In genomic region chr16:38287357-38287756, GRCm38 (mm10) we compare ENCODE assay signal across 20 mouse cellular contexts. TPM values are rescaled to one million over a fixed set of nuclear protein-coding genes. Genes with fewer than 3 reads are reported as not detected.
DNase-seq lines count a peak whose midpoint lies in the region; ATAC-seq and TF ChIP-seq lines count a peak whose summit lies in the region.
"Had no signal": no experiment of that assay in that cellular context is flagged by ENCODE, and none has a peak within 500 bp of the region (broad histone marks: within the 10 kb centered on the region; RNA-seq: fewer than 3 reads in every experiment).

No protein-coding gene starts in this region.

- WGBS in liver, adult 2 months: 24% methylated on average over 6 of the region's 6 CpGs
- WGBS in liver, embryonic 14.5 days (ENCODE audit: insufficient replicate concordance): 56% methylated on average over 6 of the region's 6 CpGs
- WGBS in small intestine, adult 2 months: 56% methylated on average over 6 of the region's 6 CpGs

- H3K9ac ChIP-seq in liver, adult 2 months (ENCODE audit: low read depth, low read length): peak overlapping the region; percentile 52; the same call in 1 of the 2 replicates
- no peak overlapping the region for H3K9ac ChIP-seq in liver, embryonic 14.5 days (replicated peaks)
- H3K9ac ChIP-seq: heart, embryonic 12.5 days; hindbrain, embryonic 15.5 days had no signal

- TF ChIP-seq EP300 in liver, embryonic 14.5 days (IDR thresholded peaks at IDR 0.05; ENCODE audit: low read depth): no peak

- no peaks in the 10 kb centered on the region for H3K9me3 ChIP-seq in liver, embryonic 14.5 days (ENCODE audit: control insufficient read depth, low read length)
- H3K9me3 ChIP-seq: embryonic facial prominence, embryonic 10.5 days; heart, embryonic 12.5 days; hindbrain, embryonic 10.5 days; hindbrain, embryonic 15.5 days had no signal

- ATAC-seq in liver, embryonic 14.5 days (ENCODE audit: insufficient read depth): peak; percentile 44
- no peak for ATAC-seq in megakaryocyte progenitor cell, adult 5-6 weeks (replicated peaks; ENCODE audit: poor library complexity)
- ATAC-seq: forebrain, embryonic 14.5 days had no signal

- TF ChIP-seq POLR2A in liver, adult 2 months (IDR thresholded peaks at IDR 0.05; ENCODE audit: extremely low read depth, insufficient read depth, low read length): no peak
- TF ChIP-seq POLR2A in small intestine, adult 2 months (IDR thresholded peaks at IDR 0.05; ENCODE audit: low read depth, low read length): no peak

- H3K4me2 ChIP-seq in liver, embryonic 14.5 days (ENCODE audit: low read depth): no peak overlapping the region; the same call in 1 of the 2 replicates
- H3K4me2 ChIP-seq: heart, embryonic 12.5 days; hindbrain, embryonic 15.5 days had no signal

- TF ChIP-seq CTCF in liver, adult 2 months (IDR thresholded peaks at IDR 0.05; ENCODE audit: low read depth, low read length): no peak
- no peak for TF ChIP-seq CTCF in liver, embryonic 14.5 days (IDR thresholded peaks at IDR 0.05; ENCODE audit: low read depth)
- no peak for TF ChIP-seq CTCF in small intestine, adult 2 months (IDR thresholded peaks at IDR 0.05; ENCODE audit: extremely low read depth, insufficient read length, insufficient replicate concordance, low read depth, low read length)

- no peaks in the 10 kb centered on the region for H3K27me3 ChIP-seq in liver, adult 2 months (ENCODE audit: control insufficient read depth, insufficient read depth, low read length)
- H3K27me3 ChIP-seq in liver, embryonic 14.5 days (ENCODE audit: control insufficient read depth, insufficient read depth, low read length): no peaks in the 10 kb centered on the region
- H3K27me3 ChIP-seq in small intestine, adult 2 months (ENCODE audit: control insufficient read depth, insufficient read depth, low read length): no peaks in the 10 kb centered on the region
- H3K27me3 ChIP-seq: hindbrain, embryonic 15.5 days had no signal

- H3K36me3 ChIP-seq in liver, adult 2 months (ENCODE audit: control insufficient read depth, insufficient read depth, low read length): peaks cover 5% of the 10 kb centered on the region; the same call in 1 of the 2 replicates
- no peaks in the 10 kb centered on the region for H3K36me3 ChIP-seq in liver, embryonic 14.5 days (replicated peaks; ENCODE audit: control insufficient read depth, insufficient read depth, low read depth)
- peaks cover 9% of the 10 kb centered on the region for H3K36me3 ChIP-seq in small intestine, adult 2 months (ENCODE audit: control insufficient read depth, insufficient read depth, low read length)
- H3K36me3 ChIP-seq: embryonic facial prominence, embryonic 10.5 days; heart, embryonic 12.5 days; hindbrain, embryonic 10.5 days; hindbrain, embryonic 15.5 days had no signal

- DNase-seq in liver, adult 2 months (ENCODE audit: extremely low read depth, low read depth, low spot score): peak; percentile 95
- no peak for DNase-seq in liver
- DNase-seq in liver, embryonic 14.5 days (ENCODE audit: low read depth in 3 of 3, low spot score in 3 of 3): no peak
- no peak for DNase-seq in kidney, postnatal 4 days
- DNase-seq: adrenal gland, adult 8-10 months; adrenal gland, postnatal 36 days; cerebellum, adult 2 months; gastrocnemius, postnatal 10 days had no signal

- peaks cover 41% of the 10 kb centered on the region for H3K4me1 ChIP-seq in liver, adult 2 months (ENCODE audit: control insufficient read depth, insufficient read depth, low read length)
- peaks cover 0 to 24% of the 10 kb centered on the region in 2 experiments; a peak in 2 of 4 replicates for H3K4me1 ChIP-seq in liver, embryonic 14.5 days (replicated peaks; ENCODE audit: control insufficient read depth in 2 of 2, insufficient read depth in 2 of 2, low read length in 1 of 2)
- peaks cover 29% of the 10 kb centered on the region; the same call in 1 of the 2 replicates for H3K4me1 ChIP-seq in small intestine, adult 2 months (ENCODE audit: control insufficient read depth, insufficient read depth, insufficient read length, low read length)
- H3K4me1 ChIP-seq: hindbrain, embryonic 15.5 days had no signal

- peaks cover 14% of the 10 kb centered on the region for H3K79me2 ChIP-seq in liver, adult 2 months (ENCODE audit: control insufficient read depth, insufficient read depth, low read length)

- H3K27ac ChIP-seq in liver, adult 2 months (replicated peaks; ENCODE audit: insufficient read depth, low read depth, low read length): peak overlapping the region; percentile 95
- H3K27ac ChIP-seq in liver, embryonic 14.5 days: no peak overlapping the region
- H3K27ac ChIP-seq in small intestine, adult 2 months (ENCODE audit: insufficient read depth, low read depth, low read length): peak overlapping the region; percentile 78
- H3K27ac ChIP-seq: embryonic facial prominence, embryonic 10.5 days; hindbrain, embryonic 10.5 days; hindbrain, embryonic 15.5 days had no signal

- no peak overlapping the region for H3K4me3 ChIP-seq in liver, adult 2 months (ENCODE audit: insufficient read depth, low read depth, low read length)
- H3K4me3 ChIP-seq in liver, embryonic 14.5 days (ENCODE audit: insufficient read depth in 1 of 2, low read depth in 2 of 2, low read length in 2 of 2): no peak overlapping the region
- H3K4me3 ChIP-seq in small intestine, adult 2 months (ENCODE audit: low read depth, low read length): no peak overlapping the region
- H3K4me3 ChIP-seq: embryonic facial prominence, embryonic 10.5 days; heart, embryonic 12.5 days; hindbrain, embryonic 10.5 days; hindbrain, embryonic 15.5 days had no signal

RNA-seq across cellular contexts. Expression of gene Nr1i2, which starts 7.3 kb away (rescaled TPM):
- 72.3 TPM in 2 replicates for total RNA-seq in liver, adult 2 months (2014; rRNA removed)
- polyA plus RNA-seq in liver, adult 2 months (2012; rRNA removed): 45.8 and 53.6 TPM in 2 replicates
- 3.6 and 4.1 TPM in 2 replicates for polyA plus RNA-seq in liver, embryonic 14.5 days (2012; rRNA removed)
- polyA plus RNA-seq in liver, embryonic 14.5 days (2014; fragmentation: Nextera tagmentation; extraction: Ambion mirVana): 2.2 and 2.9 TPM in 2 replicates
- polyA plus RNA-seq in small intestine, adult 2 months (2012; rRNA removed): 25.5 and 72.6 TPM in 2 replicates
- not detected in 2 replicates for total RNA-seq in megakaryocyte progenitor cell, adult 5-6 weeks (2015)
- not detected in 2 replicates for total RNA-seq in megakaryocyte progenitor cell, adult 5-6 weeks (2017)
- total RNA-seq: adrenal gland, postnatal 36 days; gastrocnemius, postnatal 10 days; heart, adult 8-10 months; heart, postnatal 25 days had no signal
- polyA plus RNA-seq: cerebellum, adult 2 months; embryonic facial prominence, embryonic 10.5 days; embryonic facial prominence, embryonic 14.5 days; forebrain, embryonic 14.5 days; heart, embryonic 12.5 days; hindbrain, embryonic 10.5 days; hindbrain, embryonic 15.5 days had no signal

RNA-seq across cellular contexts. Expression of gene Maats1, which starts 54.6 kb away (rescaled TPM):
- total RNA-seq in liver, adult 2 months (2014; rRNA removed): not detected in 2 replicates
- polyA plus RNA-seq in liver, adult 2 months (2012; rRNA removed): not detected in 2 replicates
- 0.01 TPM in 1 of 2 replicates, not detected in the other for polyA plus RNA-seq in liver, embryonic 14.5 days (2012; rRNA removed)
- polyA plus RNA-seq in liver, embryonic 14.5 days (2014; fragmentation: Nextera tagmentation; extraction: Ambion mirVana): not detected in 2 replicates
- 0.05 and 0.16 TPM in 2 replicates for polyA plus RNA-seq in small intestine, adult 2 months (2012; rRNA removed)
- not detected in 2 replicates for total RNA-seq in megakaryocyte progenitor cell, adult 5-6 weeks (2015)
- total RNA-seq in megakaryocyte progenitor cell, adult 5-6 weeks (2017): not detected in 2 replicates
- total RNA-seq: heart, adult 8-10 months; heart, postnatal 25 days had no signal
- polyA plus RNA-seq: heart, embryonic 12.5 days had no signal

RNA-seq across cellular contexts. Expression of gene Cox17, which starts 59.4 kb away (rescaled TPM):
- total RNA-seq in liver, adult 2 months (2014; rRNA removed): 56.6 and 69.9 TPM in 2 replicates
- 39.4 and 46.7 TPM in 2 replicates for polyA plus RNA-seq in liver, adult 2 months (2012; rRNA removed)
- polyA plus RNA-seq in liver, embryonic 14.5 days (2012; rRNA removed): 124 and 227 TPM in 2 replicates
- polyA plus RNA-seq in liver, embryonic 14.5 days (2014; fragmentation: Nextera tagmentation; extraction: Ambion mirVana): 351 and 369 TPM in 2 replicates
- 31.6 and 76.2 TPM in 2 replicates for polyA plus RNA-seq in small intestine, adult 2 months (2012; rRNA removed)
- 95.3 and 110 TPM in 2 replicates for total RNA-seq in megakaryocyte progenitor cell, adult 5-6 weeks (2015)
- 294 and 340 TPM in 2 replicates for total RNA-seq in megakaryocyte progenitor cell, adult 5-6 weeks (2017)

RNA-seq across cellular contexts. Expression of gene Gm21987, which starts 59.5 kb away (rescaled TPM):
- not detected in 2 replicates for total RNA-seq in liver, adult 2 months (2014; rRNA removed)
- polyA plus RNA-seq in liver, adult 2 months (2012; rRNA removed): not detected in 2 replicates
- polyA plus RNA-seq in liver, embryonic 14.5 days (2012; rRNA removed): not detected in 2 replicates
- not detected in 2 replicates for polyA plus RNA-seq in liver, embryonic 14.5 days (2014; fragmentation: Nextera tagmentation; extraction: Ambion mirVana)
- not detected in 2 replicates for polyA plus RNA-seq in small intestine, adult 2 months (2012; rRNA removed)
- total RNA-seq in megakaryocyte progenitor cell, adult 5-6 weeks (2015): not detected in 2 replicates
- not detected in 2 replicates for total RNA-seq in megakaryocyte progenitor cell, adult 5-6 weeks (2017)
- total RNA-seq: ES-E14; gastrocnemius, postnatal 10 days; gastrocnemius, postnatal 4 days; heart, adult 8-10 months; heart, postnatal 25 days had no signal
- polyA plus RNA-seq: cerebellum, adult 2 months; embryonic facial prominence, embryonic 10.5 days; embryonic facial prominence, embryonic 14.5 days; forebrain, embryonic 14.5 days; hindbrain, embryonic 10.5 days; hindbrain, embryonic 15.5 days had no signal
